Mouse (Mus musculus) heart, postnatal 0 days (tissue): Measurements from ENCODE around the gene Ampd3.

Experiments used
- CTCF ChIP-seq: IDR thresholded peaks from 2 replicates; pipeline ENCODE4 v1.5.1; 2016; ENCODE audit warnings: antibody characterized with exemption, control low read depth, low read depth
- EP300 ChIP-seq: IDR thresholded peaks from 2 replicates; pipeline ENCODE4 v1.6.1; 2016; ENCODE audit warnings: antibody characterized with exemption, low read depth

DNA sequence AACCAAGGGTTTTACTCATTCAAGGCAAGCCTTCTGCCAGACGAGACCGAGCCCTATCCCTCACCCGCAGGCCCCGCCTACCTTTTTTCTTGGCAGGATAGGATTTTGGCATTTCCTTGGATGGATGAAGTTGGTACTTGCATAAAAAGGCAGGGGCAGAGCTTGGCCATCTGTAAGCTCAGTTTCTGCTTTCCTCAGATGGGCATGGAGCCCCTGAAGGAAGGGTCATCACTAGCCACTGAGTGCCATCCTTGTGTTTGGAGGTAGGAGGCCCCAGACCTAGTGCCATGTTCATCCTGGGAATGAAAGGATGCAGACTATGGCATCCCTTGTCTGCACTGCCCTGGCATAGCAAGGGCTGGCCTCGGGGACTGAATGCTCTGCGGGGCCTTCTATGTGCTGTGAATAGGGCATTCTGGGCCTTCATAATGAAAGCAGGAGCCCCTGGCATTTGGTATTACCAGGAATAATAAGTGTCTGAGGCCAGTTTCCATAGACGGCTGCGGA, 11.7 kb downstream of the Ampd3 start:
- TF ChIP-seq CTCF (no peak), EP300 (no peak)
